Mouse (Mus musculus): ENCODE results near the gene Tdrd1. TPM values are rescaled to one million over a fixed set of nuclear protein-coding genes. Genes with fewer than 3 reads are reported as not detected.
A peak's percentile ranks its signal among the peaks of the same experiment; 100 is the strongest.

Tdrd1 gene
- polyA plus RNA-seq, 1 experiment from 2014 or later: not detected

DNA sequence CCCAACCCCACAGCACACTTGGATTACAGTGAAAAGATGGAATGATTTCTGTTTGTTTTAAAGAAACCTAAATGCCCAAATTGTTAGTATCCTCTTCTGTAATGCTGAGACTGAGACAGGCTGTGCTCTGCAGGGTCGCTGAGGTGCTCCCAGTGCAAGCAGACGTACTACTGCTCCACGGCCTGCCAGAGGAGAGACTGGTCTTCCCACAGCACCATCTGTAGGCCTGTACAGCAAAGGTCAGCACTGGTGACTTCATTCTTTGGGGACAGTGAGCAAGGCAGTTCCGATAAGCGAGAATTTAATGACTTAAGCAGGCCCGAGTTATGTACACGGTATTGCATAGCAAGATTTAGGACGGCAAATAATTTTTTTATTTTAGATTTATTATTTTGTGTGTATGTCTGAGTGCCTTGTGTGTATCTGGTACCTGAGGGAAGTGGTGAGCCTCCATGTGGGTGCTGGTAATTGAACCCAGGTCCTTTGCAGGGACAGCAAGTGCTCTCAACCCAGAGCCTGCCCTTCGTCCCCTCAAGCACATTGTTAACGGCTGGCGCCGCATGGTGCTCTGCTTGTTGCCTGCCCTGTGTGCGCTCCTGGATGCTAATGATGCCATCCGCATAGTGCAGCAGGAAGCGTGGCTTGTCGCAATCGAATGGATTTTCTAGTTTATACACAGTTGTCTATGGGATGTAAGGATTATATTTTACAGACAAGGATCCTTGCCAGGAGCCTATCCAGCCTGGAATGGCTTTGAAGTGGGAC, 13.1 kb downstream of the Tdrd1 start:
- H3K9me3 ChIP-seq (ENCODE audit: low read length): no peaks in the 10 kb centered on the region
- no peak for ATAC-seq
- H3K4me1 ChIP-seq (ENCODE audit: insufficient read depth, low read depth, low read length): no peaks in the 10 kb centered on the region
- no peak overlapping the region for H3K4me3 ChIP-seq (ENCODE audit: low read depth, low read length)
- no peak overlapping the region for H3K9ac ChIP-seq (replicated peaks; ENCODE audit: low read depth)
- H3K27ac ChIP-seq (ENCODE audit: low read length): no peak overlapping the region
- H3K36me3 ChIP-seq (ENCODE audit: insufficient read depth, low read length): no peaks in the 10 kb centered on the region
- DNase-seq (ENCODE audit: low spot score): no peak
- no peaks in the 10 kb centered on the region for H3K27me3 ChIP-seq (replicated peaks; ENCODE audit: insufficient read depth, low read length)
- H3K4me2 ChIP-seq (replicated peaks; ENCODE audit: low read depth, low read length): no peak overlapping the region
- WGBS: 79% methylated on average over 17 of the region's 17 CpGs
- TF ChIP-seq CTCF (IDR thresholded peaks at IDR 0.05): peak; percentile 48
- TF ChIP-seq EP300 (IDR thresholded peaks at IDR 0.05): no peak

DNA sequence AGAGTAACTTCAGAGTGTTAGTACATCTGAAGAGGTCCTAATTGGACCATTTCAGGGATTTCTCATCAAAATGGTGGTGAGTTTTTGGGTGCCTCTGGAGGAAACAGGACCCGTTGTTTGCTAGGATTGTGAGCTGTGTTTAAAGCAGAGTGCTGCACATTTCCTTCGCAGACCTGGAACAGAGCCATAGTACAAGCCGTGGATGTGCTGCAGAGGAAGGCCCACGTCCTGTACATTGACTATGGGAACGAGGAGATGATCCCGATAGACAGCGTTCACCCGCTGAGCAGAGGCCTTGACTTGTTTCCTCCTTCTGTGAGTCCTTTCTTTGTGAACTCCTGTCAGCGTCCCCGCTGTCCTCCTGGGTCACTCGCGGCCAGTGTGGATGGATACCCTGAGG, 17.0 kb downstream of the Tdrd1 start:
- DNase-seq (ENCODE audit: low spot score) (peak; percentile 12), ATAC-seq (no peak; the same call in 1 of the 2 replicates)
- no peak overlapping the region for H3K27ac ChIP-seq (ENCODE audit: low read length)
- H3K9me3 ChIP-seq (ENCODE audit: low read length): no peaks in the 10 kb centered on the region
- TF ChIP-seq EP300 (IDR thresholded peaks at IDR 0.05) (no peak), CTCF (IDR thresholded peaks at IDR 0.05) (no peak)
- no peak overlapping the region for H3K9ac ChIP-seq (replicated peaks; ENCODE audit: low read depth)
- H3K4me1 ChIP-seq (ENCODE audit: insufficient read depth, low read depth, low read length): no peaks in the 10 kb centered on the region
- H3K36me3 ChIP-seq (ENCODE audit: insufficient read depth, low read length): no peaks in the 10 kb centered on the region
- no peak overlapping the region for H3K4me2 ChIP-seq (replicated peaks; ENCODE audit: low read depth, low read length)
- 41% methylated on average over 12 of the region's 12 CpGs for WGBS
- no peaks in the 10 kb centered on the region for H3K27me3 ChIP-seq (replicated peaks; ENCODE audit: insufficient read depth, low read length)
- no peak overlapping the region for H3K4me3 ChIP-seq (ENCODE audit: low read depth, low read length)

DNA sequence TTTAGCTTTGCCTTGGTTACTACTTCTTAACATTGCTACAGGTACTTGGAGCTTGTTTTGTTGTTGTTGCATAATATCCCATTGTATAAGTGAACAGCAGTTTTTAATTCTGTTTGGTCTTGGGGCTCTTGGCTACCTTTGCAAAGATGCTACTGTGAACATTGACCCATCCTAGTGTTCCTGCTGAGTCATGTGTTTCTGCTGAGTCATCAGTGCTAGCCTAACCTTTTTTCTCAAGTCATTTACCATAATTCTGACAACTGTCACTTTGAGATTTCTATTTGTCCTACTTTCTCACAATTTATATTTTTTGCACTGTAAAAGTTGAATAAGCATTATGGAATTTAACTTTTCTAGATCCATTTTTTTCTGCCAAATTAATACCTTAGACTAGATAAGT, 26.6 kb downstream of the Tdrd1 start:
- no peaks in the 10 kb centered on the region for H3K9me3 ChIP-seq (ENCODE audit: low read length)

DNA sequence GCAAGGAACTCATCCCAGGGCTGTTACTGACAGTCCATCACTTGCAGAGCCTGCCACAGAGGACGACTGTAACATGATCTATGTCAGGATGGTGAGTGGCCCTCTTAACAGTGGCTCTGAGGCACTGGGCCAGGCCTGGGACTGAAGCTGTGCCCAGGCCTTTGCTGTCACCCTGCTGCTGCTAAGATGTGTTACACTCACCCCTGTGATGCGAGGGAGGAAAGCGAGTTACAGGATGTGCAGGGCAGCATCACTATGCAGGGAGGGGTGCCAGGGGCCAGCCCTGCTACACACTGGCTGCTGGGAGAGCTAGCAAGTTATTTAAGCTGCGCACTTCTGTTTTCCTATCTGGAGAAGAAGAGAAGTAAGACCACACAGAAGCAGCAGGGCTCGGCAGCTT, 30.4 kb downstream of the Tdrd1 start:
- TF ChIP-seq CTCF (IDR thresholded peaks at IDR 0.05) (no peak), EP300 (IDR thresholded peaks at IDR 0.05) (no peak)
- DNase-seq (ENCODE audit: low spot score) (peak; percentile 11), ATAC-seq (peak; percentile 28)
- Histone ChIP-seq H3K4me1 (ENCODE audit: insufficient read depth, low read depth, low read length) (no peaks in the 10 kb centered on the region), H3K36me3 (ENCODE audit: insufficient read depth, low read length) (no peaks in the 10 kb centered on the region), H3K4me2 (replicated peaks; ENCODE audit: low read depth, low read length) (no peak overlapping the region), H3K27me3 (replicated peaks; ENCODE audit: insufficient read depth, low read length) (no peaks in the 10 kb centered on the region), H3K9ac (replicated peaks; ENCODE audit: low read depth) (no peak overlapping the region), H3K4me3 (ENCODE audit: low read depth, low read length) (no peak overlapping the region), H3K27ac (ENCODE audit: low read length) (no peak overlapping the region), H3K9me3 (ENCODE audit: low read length) (no peaks in the 10 kb centered on the region)
- 20% methylated on average over 5 of the region's 5 CpGs for WGBS

More for the DNA sequence above, 26.6 kb downstream of the Tdrd1 start:
- no peaks in the 10 kb centered on the region for H3K27me3 ChIP-seq (replicated peaks; ENCODE audit: insufficient read depth, low read length)
- no peaks in the 10 kb centered on the region for H3K36me3 ChIP-seq (ENCODE audit: insufficient read depth, low read length)
- no peak overlapping the region for H3K27ac ChIP-seq (ENCODE audit: low read length)
- no peaks in the 10 kb centered on the region for H3K4me1 ChIP-seq (ENCODE audit: insufficient read depth, low read depth, low read length)
- DNase-seq (ENCODE audit: low spot score): no peak
- no peak overlapping the region for H3K4me3 ChIP-seq (ENCODE audit: low read depth, low read length)
- no peak for TF ChIP-seq CTCF (IDR thresholded peaks at IDR 0.05)
- no peak overlapping the region for H3K9ac ChIP-seq (replicated peaks; ENCODE audit: low read depth)
- no peak for ATAC-seq
- H3K4me2 ChIP-seq (replicated peaks; ENCODE audit: low read depth, low read length): no peak overlapping the region

DNA sequence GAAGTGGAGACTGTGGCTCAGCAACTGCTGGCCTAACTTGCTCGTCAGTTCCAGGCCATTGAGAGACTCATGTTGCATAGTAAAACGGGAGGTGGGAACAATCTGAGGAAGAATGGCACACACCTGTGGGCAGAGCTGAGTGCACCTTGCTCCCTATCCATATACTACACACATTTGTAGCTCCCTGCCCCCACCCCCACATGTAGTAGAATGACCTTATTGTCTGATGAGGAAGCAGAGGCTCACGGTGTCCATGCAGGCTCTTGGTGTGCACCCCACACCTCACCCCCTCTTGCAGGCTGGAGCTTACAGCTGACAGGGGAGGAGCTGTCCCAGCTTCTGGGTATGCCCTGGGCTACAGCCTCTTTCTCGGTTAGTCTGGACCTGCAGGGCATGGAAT, 41.7 kb downstream of the Tdrd1 start:
- Histone ChIP-seq H3K36me3 (ENCODE audit: insufficient read depth, low read length) (no peaks in the 10 kb centered on the region), H3K4me3 (ENCODE audit: low read depth, low read length) (no peak overlapping the region), H3K4me2 (replicated peaks; ENCODE audit: low read depth, low read length) (no peak overlapping the region), H3K27ac (ENCODE audit: low read length) (no peak overlapping the region), H3K9me3 (ENCODE audit: low read length) (no peaks in the 10 kb centered on the region), H3K27me3 (replicated peaks; ENCODE audit: insufficient read depth, low read length) (peaks cover 4% of the 10 kb centered on the region), H3K9ac (replicated peaks; ENCODE audit: low read depth) (no peak overlapping the region), H3K4me1 (ENCODE audit: insufficient read depth, low read depth, low read length) (no peaks in the 10 kb centered on the region)
- no peak for TF ChIP-seq CTCF (IDR thresholded peaks at IDR 0.05)
- no peak for TF ChIP-seq EP300 (IDR thresholded peaks at IDR 0.05)
- DNase-seq (ENCODE audit: low spot score): no peak
- WGBS: 60% methylated on average over 4 of the region's 4 CpGs
- no peak for ATAC-seq

DNA sequence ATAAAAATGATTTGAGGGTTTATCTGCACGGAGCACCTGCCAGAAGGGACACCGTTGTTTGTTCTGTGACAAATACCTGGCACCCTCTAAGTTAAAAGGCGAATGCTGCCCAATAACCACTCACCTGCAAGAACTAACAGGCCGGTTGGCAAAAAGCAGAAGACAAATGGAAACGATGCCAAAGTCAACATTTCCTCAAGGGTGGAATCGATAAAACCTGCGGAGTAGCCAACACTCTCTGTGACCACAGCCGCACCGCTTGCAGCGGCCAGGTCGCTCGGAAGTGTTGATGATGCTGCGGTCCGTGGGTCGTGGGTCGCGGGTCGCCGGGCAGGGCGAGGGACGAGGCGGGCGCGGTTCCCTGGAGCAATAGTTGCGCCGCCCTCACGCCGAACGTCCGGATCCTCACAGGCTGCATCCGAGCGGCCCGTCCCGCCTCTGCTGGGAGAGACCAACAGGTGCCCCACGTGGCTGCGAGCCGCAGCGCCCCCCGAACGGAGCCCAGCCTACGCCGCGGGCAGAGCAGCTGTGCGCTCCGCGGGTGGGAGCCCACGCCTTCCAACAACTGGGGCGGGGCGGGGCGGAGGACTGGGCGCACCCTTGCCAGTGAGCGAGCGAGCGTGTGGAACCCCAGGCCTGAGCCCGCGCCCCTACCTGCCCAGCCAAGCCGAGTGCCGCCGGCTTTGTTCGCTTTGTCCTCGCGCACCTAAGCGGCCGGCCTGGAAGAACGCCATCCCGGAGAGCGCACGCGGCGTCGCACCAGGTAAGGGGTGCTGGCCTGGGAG, 48.0 kb downstream of the Tdrd1 start, which contains the start of gene Vwa2:
Gene Vwa2 (plus strand): TSS at position 434 of the 785 bp plus-strand sequence.
- ATAC-seq: peak; percentile 69
- Histone ChIP-seq H3K27ac (ENCODE audit: low read length) (no peak within 1 kb of the TSS), H3K4me3 (ENCODE audit: low read depth, low read length) (peak within 1 kb of the TSS; percentile 43), H3K4me2 (replicated peaks; ENCODE audit: low read depth, low read length) (peak within 1 kb of the TSS; percentile 82), H3K36me3 (ENCODE audit: insufficient read depth, low read length) (no peaks in the 10 kb centered on the region), H3K27me3 (replicated peaks; ENCODE audit: insufficient read depth, low read length) (peaks cover 30% of the 10 kb centered on the region), H3K9ac (replicated peaks; ENCODE audit: low read depth) (no peak within 1 kb of the TSS), H3K9me3 (ENCODE audit: low read length) (no peaks in the 10 kb centered on the region), H3K4me1 (ENCODE audit: insufficient read depth, low read depth, low read length) (peaks cover 11% of the 10 kb centered on the region)
- TF ChIP-seq CTCF (IDR thresholded peaks at IDR 0.05) (peak; percentile 14; the same call in 1 of the 2 replicates), EP300 (IDR thresholded peaks at IDR 0.05) (no peak)
- DNase-seq (ENCODE audit: low spot score): peak; percentile 35
- WGBS: 5% methylated on average over 53 of the region's 71 CpGs
